8 mouse cellular contexts compared by ENCODE assay signal in genomic region chr2:153631976-153632870, GRCm38 (mm10). TPM values are rescaled to one million over a fixed set of nuclear protein-coding genes. Genes with fewer than 3 reads are reported as not detected.
DNase-seq lines count a peak whose midpoint lies in the region; ATAC-seq lines count a peak whose summit lies in the region.

TSS of gene Commd7 (minus strand) at chr2:153632781.

- H3K9ac ChIP-seq in heart, embryonic 14.5 days (ENCODE audit: low read length), result peak within 1 kb of the TSS; percentile 94
- peak within 1 kb of the TSS; percentile 88 for H3K9ac ChIP-seq in liver, embryonic 12.5 days

- ATAC-seq in heart, embryonic 14.5 days (ENCODE audit: insufficient number of reproducible peaks, insufficient read depth, low FRiP score, low read depth), result peak; percentile 82
- ATAC-seq in liver, embryonic 12.5 days, result peak; percentile 80

- peak within 1 kb of the TSS; percentile 56 for H3K27ac ChIP-seq in brown adipose tissue, adult 24 weeks (replicated peaks; ENCODE audit: low read depth, low read length)
- peak within 1 kb of the TSS; percentile 92 for H3K27ac ChIP-seq in forebrain, embryonic 10.5 days
- H3K27ac ChIP-seq in heart, embryonic 14.5 days (replicated peaks in 1 of 2; ENCODE audit: control insufficient read depth in 1 of 2, insufficient read depth in 1 of 2, low read depth in 2 of 2, low read length in 2 of 2), result peak within 1 kb of the TSS; percentile 73 to 92
- H3K27ac ChIP-seq in liver, embryonic 12.5 days, result peak within 1 kb of the TSS; percentile 92

- peaks cover 26% of the 10 kb centered on the region for H3K36me3 ChIP-seq in forebrain, embryonic 10.5 days (replicated peaks)
- peaks cover 22% of the 10 kb centered on the region for H3K36me3 ChIP-seq in heart, embryonic 14.5 days (ENCODE audit: control insufficient read depth, insufficient read depth, low read length)
- H3K36me3 ChIP-seq in liver, embryonic 12.5 days, result peaks cover 19% of the 10 kb centered on the region
- H3K36me3 ChIP-seq in splenic B cell, adult 2 months (ENCODE audit: control insufficient read depth, insufficient read depth, low read length, poor library complexity, severe bottlenecking), result peaks cover 3% of the 10 kb centered on the region

- H3K27me3 ChIP-seq in forebrain, embryonic 10.5 days (ENCODE audit: poor library complexity, severe bottlenecking), result no peaks in the 10 kb centered on the region
- no peaks in the 10 kb centered on the region for H3K27me3 ChIP-seq in heart, embryonic 14.5 days (ENCODE audit: control insufficient read depth, insufficient read depth, low read length)
- H3K27me3 ChIP-seq in liver, embryonic 12.5 days (replicated peaks), result no peaks in the 10 kb centered on the region
- no peaks in the 10 kb centered on the region for H3K27me3 ChIP-seq in splenic B cell, adult 2 months (ENCODE audit: control insufficient read depth, insufficient read depth, low read length, poor library complexity, severe bottlenecking)

- no peaks in the 10 kb centered on the region for H3K9me3 ChIP-seq in forebrain, embryonic 10.5 days
- H3K9me3 ChIP-seq in heart, embryonic 14.5 days (ENCODE audit: control insufficient read depth, low read length), result no peaks in the 10 kb centered on the region
- H3K9me3 ChIP-seq in liver, embryonic 12.5 days (replicated peaks), result no peaks in the 10 kb centered on the region

- WGBS in forebrain, embryonic 10.5 days, result 5% methylated on average over 53 of the region's 53 CpGs
- 4% methylated on average over 53 of the region's 53 CpGs for WGBS in heart, embryonic 14.5 days
- WGBS in liver, embryonic 12.5 days (ENCODE audit: insufficient replicate concordance), result 2% methylated on average over 52 of the region's 53 CpGs

- peak within 1 kb of the TSS; percentile 76 for H3K4me3 ChIP-seq in brown adipose tissue, adult 24 weeks (ENCODE audit: insufficient read depth, low read depth, low read length)
- H3K4me3 ChIP-seq in forebrain, embryonic 10.5 days, result peak within 1 kb of the TSS; percentile 77
- H3K4me3 ChIP-seq in heart, embryonic 14.5 days (ENCODE audit: control insufficient read depth in 1 of 2, insufficient read depth in 1 of 2, low read depth in 1 of 2, low read length in 2 of 2), result peak within 1 kb of the TSS; percentile 76 to 78
- H3K4me3 ChIP-seq in liver, embryonic 12.5 days, result peak within 1 kb of the TSS; percentile 91

- H3K4me1 ChIP-seq in brown adipose tissue, adult 24 weeks (ENCODE audit: control insufficient read depth, insufficient read depth, insufficient read length, low read length), result no peaks in the 10 kb centered on the region
- H3K4me1 ChIP-seq in forebrain, embryonic 10.5 days, result peaks cover 22% of the 10 kb centered on the region
- peaks cover 8 to 14% of the 10 kb centered on the region in 2 experiments for H3K4me1 ChIP-seq in heart, embryonic 14.5 days (ENCODE audit: control insufficient read depth in 2 of 2, insufficient read depth in 2 of 2, low read length in 2 of 2)
- H3K4me1 ChIP-seq in liver, embryonic 12.5 days, result peaks cover 36% of the 10 kb centered on the region

- DNase-seq in CD4-positive, CD25-positive, alpha-beta regulatory T cell, adult 2 months (ENCODE audit: low read depth, low spot score), result peak; percentile 91
- peak; percentile 80 for DNase-seq in forebrain, embryonic 10.5 days (ENCODE audit: extremely low spot score, low spot score)
- peak; percentile 92 for DNase-seq in kidney, postnatal 14 days
- peak; percentile 89 for DNase-seq in naive thymus-derived CD4-positive, alpha-beta T cell, adult 2 months (ENCODE audit: low read depth)
- DNase-seq in splenic B cell, adult 2 months (ENCODE audit: low read depth, low spot score), result peak; percentile 88

- peak within 1 kb of the TSS; percentile 71 for H3K4me2 ChIP-seq in heart, embryonic 14.5 days (ENCODE audit: low read length)
- H3K4me2 ChIP-seq in liver, embryonic 12.5 days, result peak within 1 kb of the TSS; percentile 82

RNA-seq across cellular contexts. Expression of gene Commd7, which starts in this region (rescaled TPM):
- polyA plus RNA-seq in brown adipose tissue, adult 24 weeks (2012; ENCODE audit: insufficient read depth, insufficient read length, missing spikeins), result 15.4 and 21.2 TPM in 2 replicates
- polyA plus RNA-seq in forebrain, embryonic 10.5 days (2016; fragmentation: Nextera tagmentation; extraction: Ambion mirVana), result 66.2 and 71.8 TPM in 2 replicates
- 46.9 and 54.2 TPM in 2 replicates for polyA plus RNA-seq in heart, embryonic 14.5 days (2014; fragmentation: Nextera tagmentation; extraction: Ambion mirVana)
- polyA plus RNA-seq in liver, embryonic 12.5 days (2016; fragmentation: Nextera tagmentation; extraction: Ambion mirVana), result 44.0 and 45.7 TPM in 2 replicates

Comparison
In these comparisons a context has a peak if more than half of its experiments do, and no peak if none do; other contexts are left out.
1. Peak in every context shown above with its lines: DNase-seq, ATAC-seq, H3K4me3 ChIP-seq and H3K27ac ChIP-seq.